Mouse (Mus musculus): ENCODE measurements at regions not wholly inside any gene's neighbourhood (a gene's known extent, or its start where the extent isn't known, plus 50 kb on each side); places are given as distances from the start of the nearest gene placed in this dataset.

- no peak for DNase-seq
Observed at GRCm38 (mm10) chr17:88343091-88343783, 97.3 kb upstream of the Foxn2 start.

- no peak for DNase-seq
Observed at GRCm38 (mm10) chr17:88345433-88345832, 95.1 kb upstream of the Foxn2 start.

- DNase-seq = no peak
Observed at GRCm38 (mm10) chr17:88346896-88347295, 93.6 kb upstream of the Foxn2 start.

GRCm38 (mm10) chr17:88349825-88350460 lies 90.6 kb upstream of the Foxn2 start:
- no peak for DNase-seq

GRCm38 (mm10) chr17:88350986-88351385 lies 89.5 kb upstream of the Foxn2 start:
- DNase-seq = no peak

- no peak for DNase-seq
Observed at GRCm38 (mm10) chr17:88352960-88353359, 87.6 kb upstream of the Foxn2 start.

- DNase-seq = no peak
Observed at GRCm38 (mm10) chr17:88361161-88361560, 79.3 kb upstream of the Foxn2 start.

GRCm38 (mm10) chr17:88362404-88362803 lies 78.1 kb upstream of the Foxn2 start:
- DNase-seq = no peak

- DNase-seq = no peak
Observed at GRCm38 (mm10) chr17:88367876-88368275, 72.6 kb upstream of the Foxn2 start.

GRCm38 (mm10) chr17:88369971-88370370 lies 70.5 kb upstream of the Foxn2 start:
- DNase-seq = no peak

GRCm38 (mm10) chr17:88370676-88371075 lies 69.8 kb upstream of the Foxn2 start:
- DNase-seq = peak; percentile 74

GRCm38 (mm10) chr17:88378505-88378904 lies 62.0 kb upstream of the Foxn2 start:
- peak; percentile 10 for DNase-seq

GRCm38 (mm10) chr17:88379389-88379788 lies 61.1 kb upstream of the Foxn2 start:
- DNase-seq = no peak

GRCm38 (mm10) chr17:88381106-88381505 lies 59.4 kb upstream of the Foxn2 start:
- DNase-seq = no peak

- no peak for DNase-seq
Observed at GRCm38 (mm10) chr17:88383447-88383846, 57.1 kb upstream of the Foxn2 start.

- no peak for DNase-seq
Observed at GRCm38 (mm10) chr17:88388441-88388951, 52.0 kb upstream of the Foxn2 start.

GRCm38 (mm10) chr17:88389668-88390461 lies 50.6 kb upstream of the Foxn2 start:
- DNase-seq = no peak

Measured in adrenal gland, postnatal 10 days (tissue).